Mouse (Mus musculus) liver, adult 2 months (tissue): ENCODE results near the gene Dpp6. TPM values are rescaled to one million over a fixed set of nuclear protein-coding genes. Genes with fewer than 3 reads are reported as not detected.

Experiments
- DNase-seq: peaks from one replicate; pipeline ENCODE4 v3.0.0-alpha.2; 2011; ENCODE audit warnings: low read depth, low spot score; ENCODE audit errors: extremely low read depth
- H3K27ac ChIP-seq: fragments of 200-500 bp; replicated peaks from 2 replicates; pipeline ENCODE4 v1.5.1; 2012; ENCODE audit warnings: low read depth, mild to moderate bottlenecking, control low read depth, inconsistent platforms, low read length; ENCODE audit not compliant: insufficient read depth
- H3K27me3 ChIP-seq: fragments of 200-500 bp; 2 replicates; pipeline ENCODE4 v1.6.1; 2012; ENCODE audit warnings: mild to moderate bottlenecking, moderate library complexity, low read length, inconsistent platforms; ENCODE audit not compliant: control insufficient read depth, insufficient read depth
- H3K36me3 ChIP-seq: fragments of 200-500 bp; 2 replicates; pipeline ENCODE4 v1.6.1; 2012; ENCODE audit warnings: low read length, inconsistent platforms; ENCODE audit not compliant: control insufficient read depth, insufficient read depth
- H3K4me1 ChIP-seq: fragments of 200-500 bp; 2 replicates; pipeline ENCODE4 v1.6.1; 2011; ENCODE audit warnings: low read length; ENCODE audit not compliant: control insufficient read depth, insufficient read depth
- H3K4me3 ChIP-seq: fragments of 200-500 bp; 2 replicates; pipeline ENCODE4 v1.5.1; 2011; ENCODE audit warnings: low read depth, mild to moderate bottlenecking, control low read depth, low read length, moderate library complexity; ENCODE audit not compliant: insufficient read depth
- H3K79me2 ChIP-seq: fragments of 200-500 bp; 2 replicates; pipeline ENCODE4 v1.6.1; 2012; ENCODE audit warnings: inconsistent platforms, mild to moderate bottlenecking, low read length, moderate library complexity; ENCODE audit not compliant: control insufficient read depth, insufficient read depth
- H3K9ac ChIP-seq: fragments of 200-500 bp; 2 replicates; pipeline ENCODE4 v1.6.1; 2012; ENCODE audit warnings: low read depth, mild to moderate bottlenecking, control low read depth, inconsistent platforms, low read length
- CTCF ChIP-seq: fragments of 200-500 bp; IDR thresholded peaks from 2 replicates; pipeline ENCODE4 v1.5.1; 2011; ENCODE audit warnings: low read depth, low read length, control low read depth
- POLR2A ChIP-seq: fragments of 200-500 bp; IDR thresholded peaks from 2 replicates; pipeline ENCODE4 v1.6.1; 2011; ENCODE audit warnings: low read length, control low read depth; ENCODE audit not compliant: insufficient read depth; ENCODE audit errors: extremely low read depth
- WGBS: fragments of 180-500 bp; shearing (Covaris S2); methylation state at CpG from one replicate; pipeline ENCODE4 v1.1.7; 2018; 5-methylcytosine and 5-hydroxymethylcytosine counted together
- polyA plus RNA-seq: library from polyadenylated mRNA; depleted of rRNA; stranded (reverse); fragments of >200 nt; gene quantifications from 2 replicates; pipeline ENCODE4 v1.2.3, GENCODE M21; 2012
- total RNA-seq: library from RNA; depleted of rRNA; stranded (reverse); fragments of >200 nt; gene quantifications from 2 replicates; pipeline ENCODE4 v1.2.3, GENCODE M21; 2014

Gene Dpp6
- total and polyA plus RNA-seq, 2 experiments, result not detected

- WGBS, result 35% methylated on average over 1 of the region's 1 CpGs
- H3K4me3 ChIP-seq, result no peak overlapping the region
- no peak overlapping the region for H3K9ac ChIP-seq
- DNase-seq, result no peak
- no peaks in the 10 kb centered on the region for H3K4me1 ChIP-seq
- no peaks in the 10 kb centered on the region for H3K36me3 ChIP-seq
- no peaks in the 10 kb centered on the region for H3K27me3 ChIP-seq
- H3K27ac ChIP-seq, result no peak overlapping the region
- H3K79me2 ChIP-seq, result no peaks in the 10 kb centered on the region
- TF ChIP-seq POLR2A (no peak), CTCF (no peak)
Observed at GRCm38 (mm10) chr5:27077821-27078220, 260.8 kb downstream of the Dpp6 start.

GRCm38 (mm10) chr5:27081275-27081674 lies 264.3 kb downstream of the Dpp6 start:
- TF ChIP-seq POLR2A, result no peak
- no peak for TF ChIP-seq CTCF
- no peaks in the 10 kb centered on the region for H3K79me2 ChIP-seq
- H3K36me3 ChIP-seq, result no peaks in the 10 kb centered on the region
- no peak overlapping the region for H3K4me3 ChIP-seq
- H3K27me3 ChIP-seq, result no peaks in the 10 kb centered on the region
- H3K9ac ChIP-seq, result no peak overlapping the region
- 70% methylated on average over 1 of the region's 1 CpGs for WGBS
- DNase-seq, result no peak
- H3K4me1 ChIP-seq, result no peaks in the 10 kb centered on the region
- no peak overlapping the region for H3K27ac ChIP-seq

- no peaks in the 10 kb centered on the region for H3K4me1 ChIP-seq
- H3K36me3 ChIP-seq, result no peaks in the 10 kb centered on the region
- 58% methylated on average over 4 of the region's 4 CpGs for WGBS
- H3K9ac ChIP-seq, result no peak overlapping the region
- TF ChIP-seq POLR2A (no peak), CTCF (no peak)
- H3K79me2 ChIP-seq, result no peaks in the 10 kb centered on the region
- no peaks in the 10 kb centered on the region for H3K27me3 ChIP-seq
- no peak overlapping the region for H3K27ac ChIP-seq
- DNase-seq, result no peak
- H3K4me3 ChIP-seq, result no peak overlapping the region
Observed at GRCm38 (mm10) chr5:27083762-27084161, 266.8 kb downstream of the Dpp6 start.

- no peak for TF ChIP-seq CTCF
- no peak for TF ChIP-seq POLR2A
- H3K4me3 ChIP-seq, result no peak overlapping the region
- no peaks in the 10 kb centered on the region for H3K4me1 ChIP-seq
- no peaks in the 10 kb centered on the region for H3K36me3 ChIP-seq
- DNase-seq, result no peak
- H3K9ac ChIP-seq, result no peak overlapping the region
- 97% methylated on average over 1 of the region's 1 CpGs for WGBS
- H3K27ac ChIP-seq, result no peak overlapping the region
- no peaks in the 10 kb centered on the region for H3K27me3 ChIP-seq
- no peaks in the 10 kb centered on the region for H3K79me2 ChIP-seq
Observed at GRCm38 (mm10) chr5:27108221-27108620, 291.2 kb downstream of the Dpp6 start.

- Histone ChIP-seq H3K79me2 (no peaks in the 10 kb centered on the region), H3K4me3 (no peak overlapping the region), H3K27ac (no peak overlapping the region), H3K36me3 (no peaks in the 10 kb centered on the region), H3K27me3 (no peaks in the 10 kb centered on the region), H3K9ac (no peak overlapping the region), H3K4me1 (no peaks in the 10 kb centered on the region)
- TF ChIP-seq POLR2A (no peak), CTCF (no peak)
- no peak for DNase-seq
- 35% methylated on average over 2 of the region's 2 CpGs for WGBS
Observed at GRCm38 (mm10) chr5:27122479-27122878, 305.5 kb downstream of the Dpp6 start.

- DNase-seq, result no peak
- Histone ChIP-seq H3K27ac (no peak overlapping the region), H3K4me1 (no peaks in the 10 kb centered on the region), H3K9ac (no peak overlapping the region), H3K36me3 (no peaks in the 10 kb centered on the region), H3K79me2 (no peaks in the 10 kb centered on the region), H3K27me3 (no peaks in the 10 kb centered on the region), H3K4me3 (no peak overlapping the region)
- TF ChIP-seq CTCF (no peak), POLR2A (no peak)
- 69% methylated on average over 2 of the region's 2 CpGs for WGBS
Observed at GRCm38 (mm10) chr5:27122944-27123343, 305.9 kb downstream of the Dpp6 start.
